Mouse (Mus musculus): ENCODE results near the gene Tk2. TPM values are rescaled to one million over a fixed set of nuclear protein-coding genes. Genes with fewer than 3 reads are reported as not detected.

The Tk2 gene
- 13.2 and 14.4 TPM in 2 replicates for polyA plus RNA-seq (2015; fragmentation: Nextera tagmentation; extraction: Ambion mirVana)

GRCm38 (mm10) chr8:104248276-104248675 is at the start of gene Tk2:
Gene Tk2 (minus strand): TSS chr8:104248558.

GRCm38 (mm10) chr8:104293081-104293480 is 44.7 kb upstream of the Tk2 start, which contains the start of gene Cmtm2a:
Gene Cmtm2a (minus strand): TSS chr8:104293181.

GRCm38 (mm10) chr8:104250439-104251367 is 2.3 kb upstream of the Tk2 start, which contains the start of gene Cklf:
Gene Cklf (plus strand): TSS chr8:104250861.

Other genes with a start within 250 kb of the Tk2 start
- gene Cdh5, start 146.9 kb downstream of the Tk2 start, polyA plus RNA-seq (2015; fragmentation: Nextera tagmentation; extraction: Ambion mirVana): 13.7 and 14.1 TPM in 2 replicates
- gene Bean1, start 78.1 kb downstream of the Tk2 start, polyA plus RNA-seq (2015; fragmentation: Nextera tagmentation; extraction: Ambion mirVana): 4.9 and 7.0 TPM in 2 replicates
- gene Cklf, start 2.3 kb upstream of the Tk2 start, polyA plus RNA-seq (2015; fragmentation: Nextera tagmentation; extraction: Ambion mirVana): 46.4 and 49.0 TPM in 2 replicates
- gene Cmtm2a, start 44.6 kb upstream of the Tk2 start, polyA plus RNA-seq (2015; fragmentation: Nextera tagmentation; extraction: Ambion mirVana): not detected in 2 replicates
- not detected in 2 replicates for gene Gm45711, start 61.5 kb upstream of the Tk2 start, polyA plus RNA-seq (2015; fragmentation: Nextera tagmentation; extraction: Ambion mirVana)
- not detected in 2 replicates for gene Cmtm1, start 61.6 kb upstream of the Tk2 start, polyA plus RNA-seq (2015; fragmentation: Nextera tagmentation; extraction: Ambion mirVana)
- gene Gm11020, start 73.0 kb upstream of the Tk2 start, polyA plus RNA-seq (2015; fragmentation: Nextera tagmentation; extraction: Ambion mirVana): not detected in 2 replicates
- not detected in 2 replicates for gene Cmtm2b, start 73.7 kb upstream of the Tk2 start, polyA plus RNA-seq (2015; fragmentation: Nextera tagmentation; extraction: Ambion mirVana)
- gene Cmtm3, start 90.9 kb upstream of the Tk2 start, polyA plus RNA-seq (2015; fragmentation: Nextera tagmentation; extraction: Ambion mirVana): 66.2 and 73.0 TPM in 2 replicates
- 2.3 and 2.7 TPM in 2 replicates for gene Cmtm4, start 147.2 kb upstream of the Tk2 start, polyA plus RNA-seq (2015; fragmentation: Nextera tagmentation; extraction: Ambion mirVana)
- gene Dync1li2, start 194.5 kb upstream of the Tk2 start, polyA plus RNA-seq (2015; fragmentation: Nextera tagmentation; extraction: Ambion mirVana): 40.6 and 51.3 TPM in 2 replicates

All from urinary bladder, postnatal 0 days (tissue).